Mouse (Mus musculus) skeletal muscle tissue, postnatal 0 days (tissue): ENCODE data around the gene Qpct. TPM values are rescaled to one million over a fixed set of nuclear protein-coding genes. Genes with fewer than 3 reads are reported as not detected.

Source experiments
- polyA plus RNA-seq: library from polyadenylated mRNA; unstranded; fragments of >200 nt; fragmentation: Nextera tagmentation; extraction: Ambion mirVana; gene quantifications from 2 replicates; pipeline ENCODE4 v1.2.1, GENCODE M21; 2015

Qpct gene
- 42.9 and 50.4 TPM in 2 replicates for polyA plus RNA-seq

GRCm38 (mm10) chr17:79051606-79052005 is at the start of gene Qpct:
Gene Qpct (plus strand): TSS chr17:79051906.

DNA sequence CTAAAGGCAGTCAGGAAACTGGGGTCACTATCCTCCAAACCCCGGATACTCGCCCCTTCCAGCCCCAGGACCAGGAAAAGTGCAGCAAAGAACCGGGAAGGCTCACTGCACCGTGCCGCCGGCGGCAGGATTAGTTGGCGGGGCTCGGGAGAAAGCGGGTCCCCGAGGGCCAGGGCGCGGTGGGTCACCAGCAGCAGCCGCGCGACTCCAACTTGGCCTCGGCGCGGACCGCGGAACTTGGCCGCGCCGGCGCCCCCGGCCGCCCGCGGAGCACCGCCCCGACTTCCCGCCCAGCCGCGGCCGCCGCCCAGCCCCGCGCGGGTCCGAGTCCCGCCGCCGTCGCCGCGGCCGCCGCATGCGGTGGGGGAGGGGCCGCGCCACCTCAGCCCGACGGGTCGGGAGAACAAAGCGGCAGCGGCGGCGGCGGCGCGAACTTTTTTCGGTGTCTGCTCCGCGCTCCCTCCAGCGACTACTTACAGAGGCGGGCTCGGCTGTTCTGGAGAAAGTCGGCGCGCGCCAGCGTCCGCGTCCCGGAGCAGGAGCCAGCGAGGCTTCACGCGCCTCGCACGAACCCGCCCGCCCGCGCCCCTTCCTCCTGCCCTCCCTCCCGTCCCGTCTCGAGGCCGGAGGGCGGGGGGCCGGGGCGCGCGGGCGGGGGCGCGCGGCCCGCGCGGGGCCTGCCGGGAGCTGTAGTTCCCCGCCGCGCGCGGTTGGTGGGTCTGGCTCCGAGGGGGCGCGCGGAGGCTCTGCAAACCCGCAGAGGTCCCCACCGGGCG is 31.3 kb upstream of the Qpct start, which contains the start of gene Prkd3:
TSS of gene Prkd3 (minus strand) at position 609 of the 776 bp plus-strand sequence.

Other genes with a start within 250 kb of the Qpct start
- gene Heatr5b, start 216.5 kb upstream of the Qpct start, polyA plus RNA-seq = 4.8 and 5.5 TPM in 2 replicates
- gene Gpatch11, start 216.3 kb upstream of the Qpct start, polyA plus RNA-seq = 32.7 and 39.3 TPM in 2 replicates
- 5.0 and 6.9 TPM in 2 replicates for gene Eif2ak2, start 169.3 kb upstream of the Qpct start, polyA plus RNA-seq
- 0.06 TPM in 1 of 2 replicates, not detected in the other for gene Sult6b1, start 144.9 kb upstream of the Qpct start, polyA plus RNA-seq
- gene Cebpzos, start 135.4 kb upstream of the Qpct start, polyA plus RNA-seq = 126 and 131 TPM in 2 replicates
- 28.6 and 29.4 TPM in 2 replicates for gene Cebpz, start 114.8 kb upstream of the Qpct start, polyA plus RNA-seq
- 31.1 and 32.9 TPM in 2 replicates for gene Ndufaf7, start 114.8 kb upstream of the Qpct start, polyA plus RNA-seq
- gene Prkd3, start 31.1 kb upstream of the Qpct start, polyA plus RNA-seq = 14.2 and 15.4 TPM in 2 replicates